Mouse (Mus musculus): ENCODE measurements at regions not wholly inside any gene's neighbourhood (a gene's known extent, or its start where the extent isn't known, plus 50 kb on each side); places are given as distances from the start of the nearest gene placed in this dataset.
A peak's percentile ranks its signal among the peaks of the same experiment; 100 is the strongest.
"Not testable (repeated sequence)": the region's sequence is repeated elsewhere in the genome, so short reads cannot be mapped to it uniquely, and the experiment has no call there.

DNA sequence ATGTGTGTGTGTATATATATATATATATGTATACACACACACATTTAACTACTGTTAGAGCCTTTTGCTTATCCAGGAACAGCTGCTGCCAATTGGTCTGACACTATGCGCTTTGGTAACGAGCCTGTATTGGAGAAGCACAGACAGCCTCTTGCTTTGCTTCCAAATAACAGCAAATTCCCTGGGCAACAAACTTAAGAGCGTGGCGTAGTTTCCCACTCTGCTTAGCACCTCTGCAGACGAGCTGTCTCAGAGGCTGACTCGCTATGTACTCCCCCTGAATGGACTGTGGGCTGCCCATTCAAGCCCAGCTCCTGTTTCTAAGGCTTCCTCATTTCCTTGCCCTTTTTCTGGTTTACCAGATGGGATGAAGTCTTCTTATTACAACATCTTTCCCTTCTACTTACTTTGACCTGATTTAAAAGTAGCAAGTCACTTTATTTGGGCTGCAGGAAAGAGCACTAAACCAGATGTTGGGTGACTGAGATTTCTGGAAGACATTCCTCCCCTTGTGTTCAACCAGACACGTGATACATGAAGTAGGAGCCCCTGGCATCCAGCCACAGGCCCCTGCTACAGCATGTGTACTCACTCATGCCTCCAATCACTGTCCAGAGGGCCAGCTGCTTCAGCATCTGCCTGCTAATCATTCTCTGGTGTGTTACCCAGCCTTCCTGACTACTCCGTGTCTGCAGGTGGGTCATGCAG lies 111.3 kb upstream of the Gmds start:
- WGBS = 59% methylated on average over 8 of the region's 8 CpGs
- Histone ChIP-seq H3K4me2 (ENCODE audit: low read length) (no peak overlapping the region), H3K4me1 (ENCODE audit: control insufficient read depth, insufficient read depth, low read length) (no peaks in the 10 kb centered on the region), H3K27ac (ENCODE audit: low read depth, low read length) (no peak overlapping the region), H3K9ac (ENCODE audit: low read length) (no peak overlapping the region), H3K27me3 (replicated peaks; ENCODE audit: control insufficient read depth, insufficient read depth, low read length) (no peaks in the 10 kb centered on the region), H3K36me3 (ENCODE audit: control insufficient read depth, insufficient read depth, low read length) (no peaks in the 10 kb centered on the region), H3K4me3 (ENCODE audit: low read depth, low read length) (no peak overlapping the region), H3K9me3 (replicated peaks; ENCODE audit: control insufficient read depth, low read length) (no peaks in the 10 kb centered on the region)
- ATAC-seq = no peak; the same call in 1 of the 2 replicates
- DNase-seq (ENCODE audit: low spot score) = peak; percentile 37

DNA sequence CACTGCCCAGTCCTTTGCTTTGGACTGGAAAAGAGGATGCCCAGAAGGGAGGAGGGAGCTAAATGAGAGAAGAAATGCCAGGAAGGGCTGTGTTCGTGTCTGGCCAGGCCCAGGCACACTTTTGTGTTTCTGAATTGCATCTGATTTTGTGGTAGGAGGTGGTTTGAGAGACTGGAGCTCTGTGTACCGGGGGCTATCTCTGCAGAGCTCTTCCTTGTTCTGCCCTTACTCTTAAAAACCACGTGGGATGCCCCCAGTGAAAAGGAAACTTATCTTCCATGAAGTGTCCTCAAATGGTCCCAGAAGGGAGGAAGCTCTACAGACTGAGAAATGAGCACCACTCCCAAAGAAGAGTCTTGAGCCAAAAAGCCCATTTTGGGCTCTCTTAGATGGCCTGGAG lies 106.0 kb upstream of the Gmds start:
- Histone ChIP-seq H3K9ac (ENCODE audit: low read length) (no peak overlapping the region), H3K9me3 (replicated peaks; ENCODE audit: control insufficient read depth, low read length) (no peaks in the 10 kb centered on the region), H3K27me3 (replicated peaks; ENCODE audit: control insufficient read depth, insufficient read depth, low read length) (no peaks in the 10 kb centered on the region), H3K27ac (ENCODE audit: low read depth, low read length) (no peak overlapping the region), H3K36me3 (ENCODE audit: control insufficient read depth, insufficient read depth, low read length) (no peaks in the 10 kb centered on the region), H3K4me2 (ENCODE audit: low read length) (no peak overlapping the region), H3K4me3 (ENCODE audit: low read depth, low read length) (no peak overlapping the region), H3K4me1 (ENCODE audit: control insufficient read depth, insufficient read depth, low read length) (no peaks in the 10 kb centered on the region)
- 73% methylated on average over 3 of the region's 3 CpGs for WGBS
- ATAC-seq = no peak
- DNase-seq (ENCODE audit: low spot score) = no peak

DNA sequence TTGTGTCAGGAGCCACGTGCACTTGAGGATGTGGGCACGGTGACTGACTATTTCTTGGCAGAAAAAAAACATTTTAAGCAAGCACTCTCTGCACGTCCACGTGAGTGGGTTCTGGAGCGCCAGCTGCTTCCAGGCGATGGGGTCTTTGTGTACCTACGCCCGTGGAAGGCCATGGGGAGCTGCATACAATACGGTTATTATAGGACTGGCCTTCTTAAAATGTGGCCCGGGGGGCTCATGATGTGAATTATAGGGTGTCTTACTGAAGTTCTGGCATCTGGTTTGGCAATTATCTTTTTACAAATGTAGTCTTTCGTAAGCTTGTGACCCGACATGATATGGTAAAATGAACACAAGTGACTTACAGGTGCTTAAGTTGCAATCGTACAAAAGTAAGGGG lies 103.5 kb upstream of the Gmds start:
- no peaks in the 10 kb centered on the region for H3K4me1 ChIP-seq (ENCODE audit: control insufficient read depth, insufficient read depth, low read length)
- 82% methylated on average over 13 of the region's 13 CpGs for WGBS
- H3K27ac ChIP-seq (ENCODE audit: low read depth, low read length) = no peak overlapping the region
- DNase-seq (ENCODE audit: low spot score) = no peak
- no peaks in the 10 kb centered on the region for H3K36me3 ChIP-seq (ENCODE audit: control insufficient read depth, insufficient read depth, low read length)
- ATAC-seq = no peak
- H3K9ac ChIP-seq (ENCODE audit: low read length) = no peak overlapping the region
- H3K9me3 ChIP-seq (replicated peaks; ENCODE audit: control insufficient read depth, low read length) = no peaks in the 10 kb centered on the region
- H3K4me2 ChIP-seq (ENCODE audit: low read length) = no peak overlapping the region
- no peaks in the 10 kb centered on the region for H3K27me3 ChIP-seq (replicated peaks; ENCODE audit: control insufficient read depth, insufficient read depth, low read length)
- H3K4me3 ChIP-seq (ENCODE audit: low read depth, low read length) = no peak overlapping the region

DNA sequence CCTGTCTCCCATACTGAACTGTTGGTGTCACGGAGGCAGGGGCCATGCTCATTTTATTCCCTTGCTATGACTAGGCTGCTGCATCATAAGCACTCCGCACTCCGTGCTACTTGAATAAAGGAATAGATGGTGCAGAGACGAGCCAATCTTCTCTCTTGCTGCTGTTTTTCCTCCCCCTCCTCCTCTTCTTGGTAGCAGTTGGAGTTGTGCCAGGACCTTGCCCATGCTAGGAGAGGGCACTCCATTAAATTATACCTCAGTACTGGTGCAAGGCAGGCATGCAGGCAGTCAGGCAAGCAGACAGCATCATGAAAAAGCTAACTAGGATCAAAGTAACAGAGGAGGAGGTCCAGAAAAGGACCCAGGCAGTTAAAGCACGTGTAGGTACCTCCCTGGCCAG lies 96.6 kb upstream of the Gmds start:
- 55% methylated on average over 5 of the region's 5 CpGs for WGBS
- no peaks in the 10 kb centered on the region for H3K27me3 ChIP-seq (replicated peaks; ENCODE audit: control insufficient read depth, insufficient read depth, low read length)
- no peaks in the 10 kb centered on the region for H3K4me1 ChIP-seq (ENCODE audit: control insufficient read depth, insufficient read depth, low read length)
- no peaks in the 10 kb centered on the region for H3K36me3 ChIP-seq (ENCODE audit: control insufficient read depth, insufficient read depth, low read length)
- DNase-seq (ENCODE audit: low spot score) (peak; percentile 43), ATAC-seq (0 out of 2 replicates have a peak, but pooled peaks have one; percentile 34)
- no peak overlapping the region for H3K4me3 ChIP-seq (ENCODE audit: low read depth, low read length)
- H3K4me2 ChIP-seq (ENCODE audit: low read length) = no peak overlapping the region
- H3K9me3 ChIP-seq (replicated peaks; ENCODE audit: control insufficient read depth, low read length) = no peaks in the 10 kb centered on the region
- H3K27ac ChIP-seq (ENCODE audit: low read depth, low read length) = no peak overlapping the region
- H3K9ac ChIP-seq (ENCODE audit: low read length) = no peak overlapping the region

DNA sequence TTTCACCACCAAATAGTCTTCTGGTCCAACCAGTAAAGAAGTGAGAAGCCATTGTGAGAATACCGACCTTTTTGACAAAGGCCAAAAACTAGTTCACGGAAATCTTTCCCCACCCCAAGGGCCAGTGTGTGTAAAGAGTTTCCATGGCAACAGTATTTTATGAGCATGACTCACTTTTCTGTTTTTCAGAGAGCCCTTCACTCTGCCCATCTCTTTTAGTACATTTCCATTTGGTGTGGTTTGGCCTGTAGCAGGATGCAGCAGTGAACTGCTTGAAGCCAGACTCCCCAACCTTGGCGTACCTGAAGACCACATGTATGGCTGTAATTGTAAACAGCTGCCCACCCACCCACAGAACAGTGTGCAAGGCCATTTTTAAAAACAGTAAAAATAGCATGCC lies 89.9 kb upstream of the Gmds start:
- no peak overlapping the region for H3K4me2 ChIP-seq (ENCODE audit: low read length)
- no peaks in the 10 kb centered on the region for H3K4me1 ChIP-seq (ENCODE audit: control insufficient read depth, insufficient read depth, low read length)
- H3K27ac ChIP-seq (ENCODE audit: low read depth, low read length) = no peak overlapping the region
- WGBS = 69% methylated on average over 3 of the region's 3 CpGs
- H3K27me3 ChIP-seq (replicated peaks; ENCODE audit: control insufficient read depth, insufficient read depth, low read length) = no peaks in the 10 kb centered on the region
- H3K9me3 ChIP-seq (replicated peaks; ENCODE audit: control insufficient read depth, low read length) = no peaks in the 10 kb centered on the region
- H3K9ac ChIP-seq (ENCODE audit: low read length) = no peak overlapping the region
- H3K36me3 ChIP-seq (ENCODE audit: control insufficient read depth, insufficient read depth, low read length) = no peaks in the 10 kb centered on the region
- H3K4me3 ChIP-seq (ENCODE audit: low read depth, low read length) = no peak overlapping the region
- ATAC-seq (no peak), DNase-seq (ENCODE audit: low spot score) (no peak)

DNA sequence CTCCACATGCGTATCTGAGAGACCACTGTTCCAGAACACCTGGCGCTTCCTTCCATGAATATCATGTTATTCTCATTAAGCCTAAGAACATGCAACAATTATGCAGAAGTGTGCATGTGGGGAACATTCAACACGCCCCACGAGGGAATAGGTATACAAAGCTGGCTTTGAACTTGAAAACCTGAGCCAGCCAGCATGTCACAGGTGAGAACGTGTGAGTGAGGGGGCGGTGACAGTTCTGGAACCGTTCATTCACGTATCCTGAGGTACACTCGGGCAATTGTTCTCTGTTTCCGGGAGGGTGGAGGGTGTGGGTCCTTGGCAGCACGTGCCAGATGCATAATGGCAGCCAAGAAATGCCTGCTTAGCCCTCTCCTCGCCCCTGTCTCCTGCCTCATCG lies 88.4 kb upstream of the Gmds start:
- Histone ChIP-seq H3K4me3 (ENCODE audit: low read depth, low read length) (no peak overlapping the region), H3K9me3 (replicated peaks; ENCODE audit: control insufficient read depth, low read length) (no peaks in the 10 kb centered on the region), H3K9ac (ENCODE audit: low read length) (no peak overlapping the region), H3K27ac (ENCODE audit: low read depth, low read length) (no peak overlapping the region), H3K4me2 (ENCODE audit: low read length) (no peak overlapping the region), H3K36me3 (ENCODE audit: control insufficient read depth, insufficient read depth, low read length) (no peaks in the 10 kb centered on the region), H3K4me1 (ENCODE audit: control insufficient read depth, insufficient read depth, low read length) (no peaks in the 10 kb centered on the region), H3K27me3 (replicated peaks; ENCODE audit: control insufficient read depth, insufficient read depth, low read length) (no peaks in the 10 kb centered on the region)
- 78% methylated on average over 13 of the region's 13 CpGs for whole genome bisulfite sequencing
- ATAC-seq = no peak
- no peak for DNase-seq (ENCODE audit: low spot score)

DNA sequence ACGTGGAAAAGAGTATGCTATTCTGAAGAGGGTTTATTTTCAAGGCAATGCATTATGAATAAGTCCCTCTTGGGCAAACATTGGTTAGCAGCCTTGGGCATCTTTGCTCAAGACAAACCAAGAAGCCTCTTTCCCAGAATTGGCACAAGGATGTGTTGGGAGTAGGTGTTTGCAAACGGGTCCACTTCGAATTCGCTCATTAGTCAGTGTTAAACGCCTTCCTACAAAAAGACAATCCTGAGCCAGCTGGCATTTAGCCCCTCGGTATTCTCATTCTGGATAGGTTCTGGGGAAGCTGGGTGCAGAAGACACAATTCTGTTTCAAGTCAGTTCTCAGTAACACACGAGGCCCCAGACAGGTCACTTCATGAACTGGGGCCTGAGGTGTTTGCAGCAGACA lies 87.7 kb upstream of the Gmds start:
- Histone ChIP-seq H3K9ac (ENCODE audit: low read length) (no peak overlapping the region), H3K4me1 (ENCODE audit: control insufficient read depth, insufficient read depth, low read length) (no peaks in the 10 kb centered on the region), H3K36me3 (ENCODE audit: control insufficient read depth, insufficient read depth, low read length) (no peaks in the 10 kb centered on the region), H3K4me3 (ENCODE audit: low read depth, low read length) (no peak overlapping the region), H3K27me3 (replicated peaks; ENCODE audit: control insufficient read depth, insufficient read depth, low read length) (no peaks in the 10 kb centered on the region), H3K9me3 (replicated peaks; ENCODE audit: control insufficient read depth, low read length) (no peaks in the 10 kb centered on the region), H3K27ac (ENCODE audit: low read depth, low read length) (no peak overlapping the region), H3K4me2 (ENCODE audit: low read length) (no peak overlapping the region)
- ATAC-seq (no peak), DNase-seq (ENCODE audit: low spot score) (peak; percentile 35)
- 46% methylated on average over 7 of the region's 7 CpGs for WGBS

DNA sequence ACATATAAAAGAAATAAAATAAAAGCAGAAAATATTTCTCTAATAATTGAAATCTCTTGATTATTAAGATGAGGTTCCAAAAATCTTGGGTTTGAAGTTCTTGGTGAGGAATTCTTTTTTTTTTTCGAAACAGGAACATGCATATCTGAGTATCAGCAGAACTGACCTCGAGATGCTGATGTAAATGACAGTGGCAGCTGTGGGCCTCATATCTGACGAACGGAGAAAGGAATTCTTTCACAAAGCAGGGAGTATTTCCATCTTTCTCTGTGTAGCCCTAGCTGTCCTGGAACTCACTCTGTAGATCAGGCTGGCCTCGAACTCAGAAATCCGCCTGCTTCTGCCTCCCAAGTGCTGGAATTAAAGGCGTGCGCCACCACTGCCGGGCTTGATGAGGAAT lies 86.0 kb upstream of the Gmds start:
- H3K9ac ChIP-seq (ENCODE audit: low read length); H3K27ac ChIP-seq (ENCODE audit: low read depth, low read length); H3K27me3 ChIP-seq (replicated peaks; ENCODE audit: control insufficient read depth, insufficient read depth, low read length); ATAC-seq; H3K4me2 ChIP-seq (ENCODE audit: low read length); H3K4me1 ChIP-seq (ENCODE audit: control insufficient read depth, insufficient read depth, low read length); H3K36me3 ChIP-seq (ENCODE audit: control insufficient read depth, insufficient read depth, low read length); DNase-seq (ENCODE audit: low spot score); H3K9me3 ChIP-seq (replicated peaks; ENCODE audit: control insufficient read depth, low read length); H3K4me3 ChIP-seq (ENCODE audit: low read depth, low read length): not testable (repeated sequence)
- 90% methylated on average over 9 of the region's 9 CpGs for WGBS

DNA sequence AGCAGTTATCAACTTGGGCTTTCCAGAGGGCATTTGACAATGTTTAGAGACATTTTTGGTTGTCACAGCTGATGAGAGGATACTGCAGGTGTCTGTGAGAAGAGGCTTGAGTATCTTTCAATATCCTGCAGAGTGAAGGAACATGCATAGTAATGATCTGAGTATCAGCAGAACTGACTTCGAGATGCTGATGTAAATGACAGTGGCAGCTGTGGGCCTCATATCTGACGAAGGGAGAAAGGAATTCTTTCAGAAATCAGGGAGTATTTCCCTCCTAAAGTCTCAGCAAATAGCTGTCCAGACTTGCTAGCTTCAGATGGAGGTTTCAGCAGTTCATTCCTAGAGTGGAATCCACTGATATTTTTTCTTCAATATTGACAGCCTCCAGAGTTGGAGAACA lies 83.9 kb upstream of the Gmds start:
- no peak for DNase-seq (ENCODE audit: low spot score)
- ATAC-seq = no peak
- Histone ChIP-seq H3K9ac (ENCODE audit: low read length) (no peak overlapping the region), H3K4me2 (ENCODE audit: low read length) (no peak overlapping the region), H3K27me3 (replicated peaks; ENCODE audit: control insufficient read depth, insufficient read depth, low read length) (no peaks in the 10 kb centered on the region), H3K27ac (ENCODE audit: low read depth, low read length) (no peak overlapping the region), H3K4me3 (ENCODE audit: low read depth, low read length) (no peak overlapping the region), H3K9me3 (replicated peaks; ENCODE audit: control insufficient read depth, low read length) (no peaks in the 10 kb centered on the region), H3K4me1 (ENCODE audit: control insufficient read depth, insufficient read depth, low read length) (no peaks in the 10 kb centered on the region), H3K36me3 (ENCODE audit: control insufficient read depth, insufficient read depth, low read length) (no peaks in the 10 kb centered on the region)
- 68% methylated on average over 2 of the region's 2 CpGs for WGBS
